Comparison of ENCODE assay signal across 8 mouse cellular contexts in genomic region chr13:100210540-100210939, GRCm38 (mm10). TPM values are rescaled to one million over a fixed set of nuclear protein-coding genes. Genes with fewer than 3 reads are reported as not detected.
DNase-seq lines count a peak whose midpoint lies in the region; ATAC-seq and TF ChIP-seq lines count a peak whose summit lies in the region.

No protein-coding gene starts in this region.

- H3K4me3 ChIP-seq in embryonic facial prominence, embryonic 11.5 days (ENCODE audit: low read depth, low read length) = no peak overlapping the region

- 27% methylated on average over 8 of the region's 8 CpGs for WGBS in embryonic facial prominence, embryonic 11.5 days

- CTCF ChIA-PET in Patski (lab: Charles Lee) = no interaction called here

- H3K9ac ChIP-seq in embryonic facial prominence, embryonic 11.5 days (replicated peaks; ENCODE audit: low read length) = no peak overlapping the region

- H3K27me3 ChIP-seq in Patski = peaks cover 3% of the 10 kb centered on the region
- no peaks in the 10 kb centered on the region for H3K27me3 ChIP-seq in embryonic facial prominence, embryonic 11.5 days (ENCODE audit: control insufficient read depth, insufficient read depth, low read length)

- no peaks in the 10 kb centered on the region for H3K4me1 ChIP-seq in embryonic facial prominence, embryonic 11.5 days (ENCODE audit: control insufficient read depth, insufficient read depth, low read length)

- DNase-seq in layer of hippocampus, postnatal 10 days (ENCODE audit: low spot score in 2 of 2) = peak; percentile 6 to 12
- DNase-seq in layer of hippocampus, adult 8-10 months (ENCODE audit: low spot score in 2 of 2) = no peak
- peak; percentile 51 for DNase-seq in Patski (ENCODE audit: low read depth, low spot score)
- DNase-seq in embryonic facial prominence, embryonic 11.5 days (ENCODE audit: low spot score) = peak; percentile 87
- DNase-seq in kidney, postnatal 25 days = peak; percentile 54 to 70
- peak; percentile 46 for DNase-seq in ovary, adult 18-20 months (ENCODE audit: low spot score)
- no peak for DNase-seq in layer of hippocampus, adult 9-11 months
- no peak for DNase-seq in layer of hippocampus, postnatal 36 days

- POLR2A ChIA-PET in Patski (lab: Charles Lee) = no interaction called here

- in situ Hi-C loops in Patski (cut with MboI; ENCODE audit: low pct_unique_long_range_greater_than_20kb) = no loop called here

- TF ChIP-seq CTCF in Patski (IDR thresholded peaks at IDR 0.05) = no peak

- H3K9me3 ChIP-seq in embryonic facial prominence, embryonic 11.5 days (replicated peaks; ENCODE audit: control insufficient read depth, low read length) = no peaks in the 10 kb centered on the region

- H3K4me2 ChIP-seq in embryonic facial prominence, embryonic 11.5 days (ENCODE audit: low read depth, low read length) = no peak overlapping the region

- ATAC-seq in Patski = peak; percentile 65
- no peak for ATAC-seq in embryonic facial prominence, embryonic 11.5 days (replicated peaks; ENCODE audit: insufficient number of reproducible peaks, low FRiP score, low TSS enrichment, low read depth)

- H3K27ac ChIP-seq in embryonic facial prominence, embryonic 11.5 days (replicated peaks; ENCODE audit: low read depth, low read length) = no peak overlapping the region

- H3K36me3 ChIP-seq in embryonic facial prominence, embryonic 11.5 days (replicated peaks; ENCODE audit: control insufficient read depth, insufficient read depth, low read depth, low read length) = no peaks in the 10 kb centered on the region

RNA-seq across cellular contexts. Expression of gene Naip2, which starts 8.6 kb away (rescaled TPM):
- total RNA-seq in layer of hippocampus, postnatal 10 days (2021) = under 1 TPM; 0.34 to 0.45 TPM
- total RNA-seq in layer of hippocampus, adult 8-10 months (2022) = 1 to 10 TPM in 2 of 4 experiments, under 1 TPM in 2; 0.43 to 4.5 (median 2.3) TPM
- 0.39 TPM for polyA plus RNA-seq in Patski (2021)
- polyA plus RNA-seq in embryonic facial prominence, embryonic 11.5 days (2014; fragmentation: Nextera tagmentation; extraction: Ambion mirVana) = 0.32 TPM in 2 replicates
- under 1 TPM; 0.42 to 0.51 TPM for total RNA-seq in layer of hippocampus, postnatal 36 days (2021)

RNA-seq across cellular contexts. Expression of gene Naip5, which starts 35.6 kb away (rescaled TPM):
- total RNA-seq in layer of hippocampus, postnatal 10 days (2021) = under 1 TPM; 0.25 to 0.29 TPM
- 1 to 10 TPM in 2 of 4 experiments, under 1 TPM in 2; 0.37 to 2.8 (median 1.7) TPM for total RNA-seq in layer of hippocampus, adult 8-10 months (2022)
- polyA plus RNA-seq in Patski (2021) = 0.35 TPM
- polyA plus RNA-seq in embryonic facial prominence, embryonic 11.5 days (2014; fragmentation: Nextera tagmentation; extraction: Ambion mirVana) = 0.14 and 0.17 TPM in 2 replicates
- total RNA-seq in layer of hippocampus, postnatal 36 days (2021) = under 1 TPM; 0.32 to 0.40 TPM

Comparison
In these comparisons a context has a peak if more than half of its experiments do, and no peak if none do; other contexts are left out.
1. DNase-seq: peak in layer of hippocampus, postnatal 10 days (2 of 2), Patski (single experiment), embryonic facial prominence, embryonic 11.5 days (single experiment), kidney, postnatal 25 days (2 of 2) and ovary, adult 18-20 months (single experiment); none in layer of hippocampus, adult 8-10 months (0 of 2), layer of hippocampus, adult 9-11 months (single experiment) and layer of hippocampus, postnatal 36 days (0 of 2).